Mouse (Mus musculus) limb, embryonic 10.5 days (tissue): ENCODE measurements around the gene BC053393. TPM values are rescaled to one million over a fixed set of nuclear protein-coding genes. Genes with fewer than 3 reads are reported as not detected.

ENCODE experiments used
- DNase-seq: peaks from one replicate; pipeline ENCODE4 v3.0.0-alpha.2; 2017; ENCODE audit warnings: low spot score
- H3K27ac ChIP-seq: fragments of 300-500 bp; sonication (generic); 2 replicates; pipeline ENCODE4 v1.5.1; 2016; ENCODE audit warnings: mild to moderate bottlenecking
- H3K27me3 ChIP-seq: fragments of 300-500 bp; sonication (generic); 2 replicates; pipeline ENCODE4 v1.6.1; 2016; ENCODE audit warnings: low read depth, mild to moderate bottlenecking; ENCODE audit not compliant: poor library complexity, severe bottlenecking
- H3K36me3 ChIP-seq: fragments of 300-500 bp; sonication (generic); 2 replicates; pipeline ENCODE4 v1.6.1; 2016; ENCODE audit warnings: mild to moderate bottlenecking, moderate library complexity
- H3K4me1 ChIP-seq: fragments of 300-500 bp; sonication (generic); 2 replicates; pipeline ENCODE4 v1.6.1; 2016
- H3K4me3 ChIP-seq: fragments of 300-500 bp; sonication (generic); 2 replicates; pipeline ENCODE4 v1.5.1; 2016; ENCODE audit warnings: mild to moderate bottlenecking, moderate library complexity
- H3K9me3 ChIP-seq: fragments of 300-500 bp; sonication (generic); replicated peaks from 2 replicates; pipeline ENCODE4 v1.6.1; 2016; ENCODE audit warnings: mild to moderate bottlenecking
- WGBS: fragments of 180-500 bp; shearing (Covaris S2); methylation state at CpG from one replicate; pipeline ENCODE4 v1.1.7; 2016; 5-methylcytosine and 5-hydroxymethylcytosine counted together
- polyA plus RNA-seq: library from polyadenylated mRNA; unstranded; fragments of >200 nt; fragmentation: Nextera tagmentation; extraction: Ambion mirVana; gene quantifications from 2 replicates; pipeline ENCODE4 v1.2.1, GENCODE M21; 2016

Gene BC053393
- not detected in 2 replicates for polyA plus RNA-seq

DNA sequence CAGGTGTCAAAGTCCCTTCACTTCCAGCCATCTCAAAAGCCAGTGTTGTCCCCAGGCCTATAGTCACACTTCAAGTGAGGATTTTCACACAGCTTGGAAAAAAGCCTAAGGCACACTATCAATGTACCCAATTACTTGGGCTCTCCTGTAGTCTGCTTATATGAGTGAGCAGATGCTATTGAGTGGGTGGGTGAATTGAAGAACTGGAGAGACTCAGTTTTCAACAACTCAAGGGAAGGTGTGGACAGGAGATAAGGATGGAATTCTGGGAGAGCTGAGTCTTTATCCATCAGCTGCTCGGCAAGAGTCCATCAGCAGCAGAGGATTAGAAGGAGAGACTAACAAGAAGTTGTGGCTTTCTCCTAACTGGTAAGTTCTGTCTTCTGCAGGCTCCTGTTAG, at the start of gene BC053393:
Gene BC053393 (plus strand): TSS at position 210 of the 400 bp plus-strand sequence.
- no peaks in the 10 kb centered on the region for H3K9me3 ChIP-seq
- H3K4me1 ChIP-seq, result no peaks in the 10 kb centered on the region
- H3K27me3 ChIP-seq, result no peaks in the 10 kb centered on the region
- 69% methylated on average over 1 of the region's 1 CpGs for WGBS
- DNase-seq, result no peak
- no peak within 1 kb of the TSS for H3K4me3 ChIP-seq
- H3K36me3 ChIP-seq, result no peaks in the 10 kb centered on the region
- no peak within 1 kb of the TSS for H3K27ac ChIP-seq

DNA sequence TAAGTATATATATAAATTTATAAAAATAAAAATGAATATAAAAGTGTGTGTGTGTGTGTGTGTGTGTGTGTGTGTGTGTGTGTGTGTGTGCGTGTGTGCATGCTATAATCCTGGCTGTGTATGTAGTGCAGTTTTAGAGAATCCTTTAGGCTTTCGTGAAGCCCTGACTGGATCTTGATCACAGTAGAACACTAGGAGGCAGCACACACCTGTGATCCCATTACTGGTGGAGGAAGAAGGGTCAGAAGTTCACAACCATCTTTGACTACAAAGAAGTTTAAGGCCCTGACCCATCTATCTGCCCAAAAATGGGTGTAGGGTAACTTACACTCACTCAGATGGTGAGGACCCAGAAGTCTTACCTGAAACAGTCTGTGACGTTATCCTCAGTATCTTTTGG, 48.6 kb upstream of the BC053393 start:
- no peak overlapping the region for H3K27ac ChIP-seq
- H3K4me1 ChIP-seq, result no peaks in the 10 kb centered on the region
- H3K9me3 ChIP-seq, result no peaks in the 10 kb centered on the region
- no peaks in the 10 kb centered on the region for H3K27me3 ChIP-seq
- DNase-seq, result no peak
- WGBS, result 85% methylated on average over 3 of the region's 3 CpGs
- no peaks in the 10 kb centered on the region for H3K36me3 ChIP-seq
- H3K4me3 ChIP-seq, result no peak overlapping the region

DNA sequence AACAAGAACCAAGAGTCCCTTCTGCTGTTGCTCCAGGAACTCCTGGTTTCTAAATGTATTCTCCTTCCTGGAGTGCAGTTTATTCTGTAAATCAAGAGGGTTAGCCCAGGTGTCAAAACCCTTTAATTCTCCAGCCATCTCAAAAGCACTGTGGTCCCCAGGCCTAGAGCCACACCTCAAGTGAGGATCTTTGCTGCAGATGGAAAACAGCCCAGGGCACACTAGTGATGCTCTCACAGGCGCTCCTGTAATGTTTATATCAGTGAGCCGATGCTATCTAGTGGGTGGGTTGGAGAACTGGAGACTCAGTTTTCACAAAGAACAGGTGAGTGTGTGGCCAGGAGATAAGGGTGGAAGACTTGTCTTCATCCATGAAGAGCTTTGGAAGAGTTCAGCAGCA, 47.4 kb upstream of the BC053393 start, which contains the start of gene Gm12169:
Gene Gm12169 (plus strand): TSS at position 301 of the 400 bp plus-strand sequence.
- no peak for DNase-seq
- Histone ChIP-seq H3K36me3 (no peaks in the 10 kb centered on the region), H3K4me1 (no peaks in the 10 kb centered on the region), H3K27ac (no peak within 1 kb of the TSS), H3K9me3 (no peaks in the 10 kb centered on the region), H3K27me3 (no peaks in the 10 kb centered on the region), H3K4me3 (no peak within 1 kb of the TSS)
- WGBS, result 92% methylated on average over 2 of the region's 2 CpGs

DNA sequence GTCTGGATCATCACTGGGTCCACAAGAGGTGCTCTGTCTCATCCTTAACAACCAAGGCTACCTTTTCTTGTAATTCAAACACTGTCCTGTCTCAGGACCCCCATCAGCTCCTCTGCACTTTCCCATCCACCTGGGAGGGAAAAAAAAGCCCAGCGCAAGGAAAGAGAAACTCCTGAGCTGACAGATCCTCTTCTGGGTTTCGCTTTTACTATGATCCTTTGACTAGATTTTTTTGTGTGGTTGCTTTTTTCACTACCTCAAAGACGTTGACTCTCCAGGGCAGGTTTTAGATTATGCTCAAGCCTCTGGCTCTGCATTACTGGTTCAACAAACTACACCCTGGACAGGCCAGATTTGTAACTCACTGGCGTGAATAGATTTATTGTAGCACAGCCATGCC, 41.2 kb upstream of the BC053393 start:
- no peak overlapping the region for H3K27ac ChIP-seq
- no peaks in the 10 kb centered on the region for H3K4me1 ChIP-seq
- no peak for DNase-seq
- no peaks in the 10 kb centered on the region for H3K27me3 ChIP-seq
- H3K9me3 ChIP-seq, result no peaks in the 10 kb centered on the region
- 81% methylated on average over 4 of the region's 4 CpGs for WGBS
- no peak overlapping the region for H3K4me3 ChIP-seq
- H3K36me3 ChIP-seq, result no peaks in the 10 kb centered on the region

DNA sequence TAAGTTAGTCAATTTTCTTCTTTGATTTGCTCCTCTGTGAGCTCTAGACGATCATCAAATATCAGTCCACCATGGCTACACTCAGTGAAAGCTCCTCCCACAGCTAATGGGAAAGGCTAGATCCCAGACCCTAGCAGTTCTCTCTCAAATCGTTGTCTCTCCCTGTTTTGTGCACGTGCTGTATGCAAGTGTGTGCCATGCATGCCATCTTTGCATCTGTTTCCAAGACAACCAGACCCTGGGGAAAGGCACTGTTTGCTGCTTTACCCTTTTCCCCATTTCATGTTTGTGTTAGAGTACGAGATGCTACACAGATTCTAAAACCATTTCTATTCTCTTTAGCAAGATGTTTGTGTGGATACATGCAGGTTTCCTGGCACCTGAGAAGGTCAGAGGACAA, 34.4 kb upstream of the BC053393 start:
- WGBS, result 80% methylated on average over 4 of the region's 4 CpGs
- no peaks in the 10 kb centered on the region for H3K36me3 ChIP-seq
- no peak for DNase-seq
- H3K4me3 ChIP-seq, result no peak overlapping the region
- H3K27me3 ChIP-seq, result no peaks in the 10 kb centered on the region
- no peak overlapping the region for H3K27ac ChIP-seq
- H3K4me1 ChIP-seq, result no peaks in the 10 kb centered on the region
- H3K9me3 ChIP-seq, result no peaks in the 10 kb centered on the region

DNA sequence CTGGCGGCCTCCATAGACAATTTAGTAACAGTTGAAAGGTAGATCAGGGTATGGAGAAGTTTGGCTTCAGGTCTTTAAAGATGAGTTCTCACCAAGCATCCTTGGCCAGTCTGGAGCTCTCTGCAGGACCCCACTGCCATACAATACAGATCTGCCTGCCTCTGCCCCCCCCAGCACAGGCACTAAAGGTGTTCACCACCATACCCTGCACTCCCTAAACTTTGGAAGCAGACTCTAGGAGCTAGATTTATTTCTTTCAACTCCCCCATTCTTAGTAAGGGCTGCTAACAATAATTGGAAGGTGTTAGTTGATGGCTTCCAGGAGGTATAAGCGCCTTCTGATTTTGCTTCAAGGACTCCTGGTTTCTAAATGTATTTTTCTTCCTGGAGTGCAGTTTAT, 27.8 kb upstream of the BC053393 start:
- Histone ChIP-seq H3K4me3 (no peak overlapping the region), H3K27ac (no peak overlapping the region), H3K36me3 (no peaks in the 10 kb centered on the region), H3K9me3 (no peaks in the 10 kb centered on the region), H3K4me1 (peaks cover 6% of the 10 kb centered on the region), H3K27me3 (no peaks in the 10 kb centered on the region)
- DNase-seq, result no peak
- 78% methylated on average over 2 of the region's 2 CpGs for WGBS

DNA sequence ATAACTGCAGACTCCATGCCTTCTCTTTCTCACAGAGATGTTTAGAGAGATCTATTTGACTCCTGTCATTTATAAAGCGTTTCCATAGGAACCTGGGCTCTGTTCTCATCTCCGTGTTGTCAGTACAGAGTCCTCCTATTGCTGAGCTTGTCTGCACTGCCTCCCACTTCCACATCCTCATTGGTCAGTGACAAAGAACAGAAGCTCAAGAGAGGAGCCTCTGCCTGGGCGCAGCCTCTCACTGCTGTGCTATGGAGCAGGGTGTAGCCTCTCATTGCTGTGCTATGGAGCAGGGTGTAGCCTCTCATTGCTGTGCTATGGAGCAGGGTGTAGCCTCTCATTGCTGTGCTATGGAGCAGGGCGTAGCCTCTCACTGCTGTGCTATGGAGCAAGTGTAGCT, 21.6 kb upstream of the BC053393 start:
- H3K4me1 ChIP-seq, result no peaks in the 10 kb centered on the region
- 88% methylated on average over 4 of the region's 4 CpGs for WGBS
- no peak overlapping the region for H3K27ac ChIP-seq
- no peaks in the 10 kb centered on the region for H3K9me3 ChIP-seq
- H3K4me3 ChIP-seq, result no peak overlapping the region
- DNase-seq, result no peak
- no peaks in the 10 kb centered on the region for H3K36me3 ChIP-seq
- H3K27me3 ChIP-seq, result no peaks in the 10 kb centered on the region

DNA sequence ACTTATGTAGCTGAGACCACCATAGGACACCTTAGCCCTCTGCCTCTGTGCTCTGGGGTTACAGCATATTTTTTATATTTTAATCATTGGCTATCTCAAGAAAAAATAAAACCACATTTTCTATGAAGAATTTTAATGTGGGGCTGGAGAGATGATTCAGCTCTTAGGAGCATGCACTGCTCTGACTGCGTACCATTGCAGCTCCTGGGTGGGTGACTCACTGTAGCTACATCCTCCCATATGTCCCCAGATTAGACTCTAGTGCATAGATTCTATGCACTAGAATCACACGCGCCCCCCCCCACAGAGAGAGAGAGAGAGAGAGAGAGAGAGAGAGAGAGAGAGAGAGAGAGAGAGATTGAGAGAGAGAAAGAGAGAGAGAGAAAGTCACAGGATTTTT, 18.6 kb upstream of the BC053393 start:
- no peak for DNase-seq
- H3K9me3 ChIP-seq, result no peaks in the 10 kb centered on the region
- WGBS, result 97% methylated on average over 3 of the region's 3 CpGs
- no peak overlapping the region for H3K27ac ChIP-seq
- H3K36me3 ChIP-seq, result no peaks in the 10 kb centered on the region
- no peaks in the 10 kb centered on the region for H3K27me3 ChIP-seq
- H3K4me3 ChIP-seq, result no peak overlapping the region
- H3K4me1 ChIP-seq, result no peaks in the 10 kb centered on the region

DNA sequence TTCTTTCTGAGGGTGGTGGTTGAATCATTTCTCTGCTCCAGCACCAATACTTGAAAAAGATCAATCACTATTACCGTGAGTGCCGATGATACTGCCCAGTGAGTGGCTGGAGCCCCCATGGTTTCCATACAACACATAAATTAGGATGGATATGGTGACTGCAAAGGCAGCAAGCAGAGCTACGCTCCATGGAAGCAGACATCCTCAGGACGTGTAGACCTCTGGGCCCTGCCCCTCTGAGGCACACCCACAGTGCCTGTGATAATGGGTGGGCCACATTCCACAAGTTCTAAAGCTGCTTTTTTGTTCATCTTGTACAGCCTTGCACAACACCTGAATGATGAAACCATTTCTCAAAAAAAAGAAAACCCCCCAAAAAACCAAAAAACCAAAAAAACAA, 10.2 kb upstream of the BC053393 start:
- no peak overlapping the region for H3K27ac ChIP-seq
- no peaks in the 10 kb centered on the region for H3K27me3 ChIP-seq
- no peaks in the 10 kb centered on the region for H3K4me1 ChIP-seq
- no peaks in the 10 kb centered on the region for H3K36me3 ChIP-seq
- H3K9me3 ChIP-seq, result no peaks in the 10 kb centered on the region
- no peak for DNase-seq
- WGBS, result 83% methylated on average over 4 of the region's 4 CpGs
- no peak overlapping the region for H3K4me3 ChIP-seq

DNA sequence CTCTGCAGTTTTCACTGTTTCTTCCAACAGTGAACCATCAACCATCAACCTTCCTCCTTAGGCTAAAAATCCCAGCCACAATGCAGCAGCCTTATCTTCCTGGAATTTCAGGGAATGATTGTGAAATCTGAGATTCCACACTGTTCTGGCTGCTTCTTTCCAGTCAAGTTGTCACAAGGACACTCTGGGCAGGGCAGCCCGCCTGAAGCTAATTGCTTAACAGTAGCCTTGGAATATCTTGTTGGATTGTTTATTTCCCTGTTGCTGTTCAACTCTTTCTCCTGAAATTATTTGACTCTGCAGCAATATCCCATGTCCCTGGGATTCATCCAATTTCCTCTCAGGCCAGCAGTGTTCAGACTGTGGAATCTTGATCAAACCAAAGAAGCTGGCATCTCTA, 6.7 kb upstream of the BC053393 start:
- Histone ChIP-seq H3K27me3 (no peaks in the 10 kb centered on the region), H3K36me3 (no peaks in the 10 kb centered on the region), H3K4me1 (no peaks in the 10 kb centered on the region), H3K9me3 (no peaks in the 10 kb centered on the region), H3K4me3 (no peak overlapping the region), H3K27ac (no peak overlapping the region)
- no peak for DNase-seq
- WGBS, result 75% methylated on average over 1 of the region's 1 CpGs

DNA sequence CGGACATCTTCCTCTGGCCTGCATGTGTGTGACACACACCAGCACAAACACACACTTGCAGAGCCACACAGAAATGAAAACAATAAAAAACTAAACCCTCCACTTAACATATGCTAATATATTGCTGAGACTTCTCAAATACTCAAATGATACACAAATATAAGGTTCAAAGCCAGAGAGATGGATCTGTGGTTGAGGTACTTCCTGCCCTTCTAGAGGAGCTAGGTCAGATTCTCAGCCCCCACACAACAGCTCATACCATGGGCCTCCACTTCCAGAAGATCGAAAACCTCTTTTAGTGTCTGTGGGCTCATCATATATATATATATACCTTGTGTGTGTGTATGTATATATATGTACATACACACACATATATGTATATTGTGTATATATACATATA, 5.4 kb upstream of the BC053393 start:
- no peak overlapping the region for H3K4me3 ChIP-seq
- no peak overlapping the region for H3K27ac ChIP-seq
- H3K27me3 ChIP-seq, result no peaks in the 10 kb centered on the region
- no peaks in the 10 kb centered on the region for H3K4me1 ChIP-seq
- 94% methylated on average over 2 of the region's 2 CpGs for WGBS
- H3K9me3 ChIP-seq, result no peaks in the 10 kb centered on the region
- no peak for DNase-seq
- H3K36me3 ChIP-seq, result no peaks in the 10 kb centered on the region

DNA sequence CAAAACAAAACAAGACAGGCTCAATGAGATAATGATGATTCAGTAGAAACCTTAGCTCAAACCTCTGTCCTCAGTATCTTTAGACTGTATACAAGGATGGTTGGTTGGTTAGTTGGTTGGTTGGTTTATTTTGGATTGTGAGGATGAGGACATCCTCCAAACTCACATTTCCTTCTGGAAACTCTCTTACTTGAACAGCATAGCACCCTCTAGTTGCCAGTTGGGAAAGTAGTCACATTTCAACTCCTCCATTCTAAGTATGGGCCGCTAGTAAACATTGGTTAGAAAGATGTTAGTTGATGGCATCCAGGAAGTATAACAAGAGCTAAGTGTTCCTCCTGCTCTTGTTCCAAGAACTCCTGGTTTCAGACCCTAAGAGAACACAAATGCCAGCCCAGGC, 2.2 kb upstream of the BC053393 start:
- Histone ChIP-seq H3K4me3 (no peak overlapping the region), H3K27ac (no peak overlapping the region), H3K4me1 (no peaks in the 10 kb centered on the region), H3K27me3 (no peaks in the 10 kb centered on the region), H3K36me3 (no peaks in the 10 kb centered on the region), H3K9me3 (no peaks in the 10 kb centered on the region)
- WGBS, result 79% methylated on average over 1 of the region's 1 CpGs
- no peak for DNase-seq

DNA sequence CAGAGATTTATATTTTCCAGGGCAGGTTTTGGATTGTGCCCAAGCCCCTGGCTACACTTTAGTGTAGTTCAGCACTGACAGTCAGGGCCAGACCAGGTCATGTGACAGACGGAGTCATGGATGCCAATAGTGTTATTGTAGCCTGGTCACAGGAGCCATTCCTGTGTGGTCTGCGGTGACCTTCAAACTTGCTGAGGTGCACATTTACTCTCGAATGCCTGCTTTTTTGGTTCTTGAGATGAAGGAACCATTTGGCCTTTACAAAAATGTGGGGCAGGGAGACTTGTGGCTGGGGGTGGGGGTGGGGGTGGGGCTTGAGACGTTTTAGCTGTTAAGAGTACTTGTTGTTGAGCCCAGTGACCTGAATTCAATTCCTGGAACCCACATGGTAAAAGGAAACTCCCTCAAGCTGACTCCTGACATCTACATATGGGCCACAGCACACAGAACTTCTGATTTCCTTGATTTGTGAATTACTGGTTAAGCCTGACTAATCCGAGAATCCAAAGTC, 7.5 kb downstream of the BC053393 start:
- Histone ChIP-seq H3K9me3 (no peaks in the 10 kb centered on the region), H3K27ac (no peak overlapping the region), H3K4me1 (no peaks in the 10 kb centered on the region), H3K36me3 (no peaks in the 10 kb centered on the region), H3K27me3 (no peaks in the 10 kb centered on the region), H3K4me3 (no peak overlapping the region)
- 65% methylated on average over 5 of the region's 5 CpGs for WGBS
- DNase-seq, result no peak

DNA sequence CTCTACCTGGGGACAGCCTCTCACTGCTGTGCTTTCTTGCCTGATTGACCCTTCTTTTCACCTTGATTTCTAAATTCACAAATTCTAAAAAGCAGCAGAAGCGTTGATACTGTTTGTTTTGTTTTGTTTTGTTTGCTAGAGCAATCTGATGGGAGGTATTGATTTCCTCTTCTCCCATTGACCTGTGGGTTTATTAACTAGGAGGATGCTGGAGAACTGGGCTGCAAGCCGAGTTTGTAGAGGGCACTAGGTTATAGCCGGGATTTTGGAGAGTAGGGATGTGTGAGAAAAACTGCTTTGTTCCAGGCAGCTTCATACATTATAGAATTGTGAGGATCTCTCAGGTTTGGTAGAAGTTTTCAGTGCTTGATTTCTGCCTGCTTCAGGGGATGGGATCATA, 9.1 kb downstream of the BC053393 start:
- H3K36me3 ChIP-seq, result no peaks in the 10 kb centered on the region
- no peaks in the 10 kb centered on the region for H3K4me1 ChIP-seq
- no peaks in the 10 kb centered on the region for H3K27me3 ChIP-seq
- WGBS, result 87% methylated on average over 3 of the region's 3 CpGs
- no peaks in the 10 kb centered on the region for H3K9me3 ChIP-seq
- no peak overlapping the region for H3K27ac ChIP-seq
- no peak for DNase-seq
- no peak overlapping the region for H3K4me3 ChIP-seq
